Mouse (Mus musculus) gastrocnemius, postnatal 25 days (tissue): ENCODE results near the gene Plxdc1. TPM values are rescaled to one million over a fixed set of nuclear protein-coding genes. Genes with fewer than 3 reads are reported as not detected.

Experiments
- microRNA-seq, 2 experiments: library from miRNA; unstranded; fragments of <30 nt; microRNA quantifications; one replicate each; pipeline ENCODE4 v1.2.0; 2021; ENCODE audit warnings: borderline replicate concordance in 2 of 2
- total RNA-seq, 2 experiments: library from RNA; stranded (reverse); gene quantifications; 1 replicate in 1 of 2; 2 replicates in 1 of 2; pipeline ENCODE4 v1.2.3; 2021

Gene Plxdc1
- total RNA-seq, 2 experiments from 2014 or later, result 3.1 TPM

Small RNA genes within 50 kb of the gene (microRNA-seq; reads per million reads assigned to microRNA genes)
- gene Gm22461 (0 reads per million in 2 experiments), gene Gm27597 (0 reads per million in 2 experiments)

Other genes with a start within 250 kb of the Plxdc1 start
- gene Pip4k2b, start 241.7 kb downstream of the Plxdc1 start, total RNA-seq, result 10 to 100 TPM; 38.9 to 45.0 TPM
- 1 to 10 TPM; 4.9 to 6.4 TPM for gene Cwc25, start 219.9 kb downstream of the Plxdc1 start, total RNA-seq
- not detected for gene 1700001P01Rik, start 210.5 kb downstream of the Plxdc1 start, total RNA-seq
- 100 to 1,000 TPM; 379 to 436 TPM for gene Rpl23, start 204.0 kb downstream of the Plxdc1 start, total RNA-seq
- gene Lasp1, start 187.4 kb downstream of the Plxdc1 start, total RNA-seq, result 10 to 100 TPM; 18.3 to 21.9 TPM
- gene B230217C12Rik, start 145.7 kb downstream of the Plxdc1 start, total RNA-seq, result under 1 TPM; 0.48 to 0.67 TPM
- gene Fbxo47, start 102.3 kb downstream of the Plxdc1 start, total RNA-seq, result under 1 TPM; 0.11 to 0.15 TPM
- gene Arl5c, start 9.7 kb upstream of the Plxdc1 start, total RNA-seq, result under 1 TPM in 1 of 2 experiments, not detected in 1; 0.27 TPM
- 100 to 1,000 TPM; 212 to 259 TPM for gene Cacnb1, start 36.6 kb upstream of the Plxdc1 start, total RNA-seq
- gene Rpl19, start 40.3 kb upstream of the Plxdc1 start, total RNA-seq, result 100 to 1,000 TPM; 421 to 453 TPM
- gene Stac2, start 67.0 kb upstream of the Plxdc1 start, total RNA-seq, result under 1 TPM in 1 of 2 experiments, not detected in 1; 0.13 TPM
- 10 to 100 TPM; 10.3 to 11.1 TPM for gene Fbxl20, start 164.0 kb upstream of the Plxdc1 start, total RNA-seq
- gene Med1, start 206.8 kb upstream of the Plxdc1 start, total RNA-seq, result 10 to 100 TPM; 21.2 to 23.1 TPM
- 10 to 100 TPM; 13.0 to 14.0 TPM for gene Cdk12, start 216.6 kb upstream of the Plxdc1 start, total RNA-seq